Mouse (Mus musculus) frontal cortex, adult (tissue): ENCODE results near the gene Atf2.

Experiments
- ATAC-seq: cut with Nextera tagmentation; 2 replicates; pipeline ENCODE4 v1.9.2; 2017; ENCODE audit warnings: mild to moderate bottlenecking, moderate library complexity, mixed read lengths; ENCODE audit not compliant: low TSS enrichment

The Atf2 gene

GRCm38 (mm10) chr2:73775683-73776310 lies 116.6 kb downstream of the Atf2 start:
- ATAC-seq, result peak; percentile 28; the same call in 1 of the 2 replicates

GRCm38 (mm10) chr2:73774786-73775682 lies 117.4 kb downstream of the Atf2 start, which contains the start of gene Chn1:
Gene Chn1, minus strand, starts transcription at chr2:73775346.
- peak; percentile 83 for ATAC-seq

GRCm38 (mm10) chr2:73772945-73773344 lies 119.5 kb downstream of the Atf2 start:
- no peak for ATAC-seq

DNA sequence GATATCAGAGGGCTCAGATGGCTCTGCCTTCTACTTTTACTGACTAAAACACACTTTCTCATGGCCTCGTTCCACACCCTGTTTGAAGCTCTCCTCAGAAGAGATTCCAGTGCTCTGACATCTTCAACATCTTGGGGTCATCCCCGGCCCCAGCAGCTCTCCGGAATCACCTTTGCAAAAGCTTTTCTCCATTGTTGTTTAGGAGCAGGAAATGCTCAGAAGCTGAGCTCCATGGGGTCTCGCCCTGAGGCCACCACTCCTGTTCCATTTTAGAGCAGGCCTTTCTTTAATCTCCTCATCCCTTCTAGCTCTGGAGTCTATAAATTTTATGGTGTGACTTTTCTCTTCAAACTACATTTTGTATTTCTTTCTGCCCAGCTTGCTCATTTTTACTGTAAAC lies 123.8 kb downstream of the Atf2 start:
- no peak for ATAC-seq
